Comparison of ENCODE assay signal across 8 mouse cellular contexts in the genomic region with DNA sequence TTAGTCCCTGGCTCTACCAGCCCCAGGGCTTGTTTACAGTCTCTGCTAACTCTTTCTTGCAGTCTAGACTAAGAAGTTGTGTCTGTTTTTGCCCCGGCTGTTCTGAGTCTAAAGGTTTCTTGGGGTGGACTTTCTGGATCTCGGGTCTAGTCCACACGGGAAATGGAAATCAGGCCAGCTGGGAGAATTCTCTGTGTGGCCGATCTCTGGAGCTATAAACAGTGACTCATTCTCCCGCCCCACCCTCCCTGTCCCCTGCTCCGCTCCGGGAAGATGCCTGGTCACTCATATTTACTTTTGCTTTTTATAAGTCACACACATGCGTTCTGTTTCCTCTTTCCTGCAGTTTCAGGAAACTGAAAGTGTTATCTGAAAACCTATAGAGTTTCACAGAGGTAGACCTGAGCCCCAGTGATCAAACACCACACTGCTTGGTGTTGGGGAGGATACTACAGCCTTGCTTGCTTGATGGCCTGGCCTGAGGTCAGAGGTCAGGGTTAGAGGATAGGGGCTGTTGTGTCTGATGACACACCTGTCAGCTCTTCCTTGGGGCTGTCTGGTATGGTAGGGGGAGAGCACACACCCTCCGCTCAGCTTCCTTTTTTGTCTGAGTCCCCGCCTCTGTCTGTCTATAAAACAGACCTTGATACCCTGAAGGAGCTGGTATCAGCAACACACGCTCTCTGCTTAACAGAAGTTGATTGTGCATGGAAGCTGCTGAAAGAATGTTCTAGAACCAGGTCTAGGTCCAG. TPM values are rescaled to one million over a fixed set of nuclear protein-coding genes. Genes with fewer than 3 reads are reported as not detected.
DNase-seq lines count a peak whose midpoint lies in the region; ATAC-seq and TF ChIP-seq lines count a peak whose summit lies in the region.
"Had no signal": no experiment of that assay in that cellular context is flagged by ENCODE, and none has a peak within 500 bp of the region (broad histone marks: within the 10 kb centered on the region; RNA-seq: fewer than 3 reads in every experiment).

No protein-coding gene starts in this region.

- no peak overlapping the region for H3K4me3 ChIP-seq in forebrain, postnatal 0 days (ENCODE audit: low read depth, low read length)

- no peaks in the 10 kb centered on the region for H3K27me3 ChIP-seq in forebrain, postnatal 0 days (ENCODE audit: insufficient read depth, low read length)

- H3K9ac ChIP-seq in forebrain, postnatal 0 days, result no peak overlapping the region

- H3K36me3 ChIP-seq in forebrain, postnatal 0 days (ENCODE audit: insufficient read depth), result no peaks in the 10 kb centered on the region

- H3K4me1 ChIP-seq in forebrain, postnatal 0 days (ENCODE audit: insufficient read depth), result peaks cover 27% of the 10 kb centered on the region

- H3K27ac ChIP-seq in forebrain, postnatal 0 days (ENCODE audit: low read depth, low read length), result no peak overlapping the region

- WGBS in forebrain, postnatal 0 days, result 64% methylated on average over 11 of the region's 11 CpGs

- DNase-seq in 3134 (ENCODE audit: extremely low read depth, insufficient read length, low spot score) (peak; percentile 60), 3T3-L1 (ENCODE audit: low read depth, low spot score) (peak; percentile 88)
- DNase-seq in forebrain, postnatal 0 days, result no peak
- peak; percentile 75 to 80 for DNase-seq in kidney, adult 8-10 months
- DNase-seq in lung, postnatal 25 days (ENCODE audit: low spot score), result peak; percentile 61
- DNase-seq in natural killer cell, adult 2 months (ENCODE audit: low spot score in 2 of 2), result no peak

- TF ChIP-seq CTCF in forebrain, postnatal 0 days (IDR thresholded peaks at IDR 0.05; ENCODE audit: low read depth), result no peak

- no peaks in the 10 kb centered on the region for H3K9me3 ChIP-seq in forebrain, postnatal 0 days (ENCODE audit: low read length)

- ATAC-seq in forebrain, postnatal 0 days, result no peak
- ATAC-seq in frontal cortex, adult (ENCODE audit: low TSS enrichment), result no peak

- H3K4me2 ChIP-seq in forebrain, postnatal 0 days (ENCODE audit: low read depth), result peak overlapping the region; percentile 100; the same call in 1 of the 2 replicates

RNA-seq across cellular contexts. Expression of gene Mafk, which starts 2.2 kb away (rescaled TPM):
- total RNA-seq in forebrain, postnatal 0 days (2014; rRNA removed), result 19.7 and 23.2 TPM in 2 replicates
- polyA plus RNA-seq in forebrain, postnatal 0 days (2015; fragmentation: Nextera tagmentation; extraction: Ambion mirVana), result 8.4 and 9.6 TPM in 2 replicates

RNA-seq across cellular contexts. Expression of gene Ints1, which starts 18.0 kb away (rescaled TPM):
- 103 and 119 TPM in 2 replicates for total RNA-seq in forebrain, postnatal 0 days (2014; rRNA removed)
- polyA plus RNA-seq in forebrain, postnatal 0 days (2015; fragmentation: Nextera tagmentation; extraction: Ambion mirVana), result 22.4 TPM in 2 replicates

RNA-seq across cellular contexts. Expression of gene Tmem184a, which starts 26.2 kb away (rescaled TPM):
- 0.10 and 0.15 TPM in 2 replicates for total RNA-seq in forebrain, postnatal 0 days (2014; rRNA removed)
- 0.12 TPM in 1 of 2 replicates, not detected in the other for polyA plus RNA-seq in forebrain, postnatal 0 days (2015; fragmentation: Nextera tagmentation; extraction: Ambion mirVana)

RNA-seq across cellular contexts. Expression of gene Gm26938, which starts 32.7 kb away (rescaled TPM):
- total RNA-seq in forebrain, postnatal 0 days (2014; rRNA removed), result 0.69 TPM in 1 of 2 replicates, not detected in the other
- polyA plus RNA-seq in forebrain, postnatal 0 days (2015; fragmentation: Nextera tagmentation; extraction: Ambion mirVana), result not detected in 2 replicates
- polyA plus RNA-seq: gonadal fat pad, adult 2 months had no signal

RNA-seq across cellular contexts. Expression of gene Psmg3, which starts 33.2 kb away (rescaled TPM):
- total RNA-seq in forebrain, postnatal 0 days (2014; rRNA removed), result 26.9 and 30.1 TPM in 2 replicates
- polyA plus RNA-seq in forebrain, postnatal 0 days (2015; fragmentation: Nextera tagmentation; extraction: Ambion mirVana), result 63.9 and 66.3 TPM in 2 replicates

Comparison
In these comparisons a context has a peak if more than half of its experiments do, and no peak if none do; other contexts are left out.
1. DNase-seq: peak in 3134 (single experiment), 3T3-L1 (single experiment), kidney, adult 8-10 months (2 of 2) and lung, postnatal 25 days (single experiment); none in forebrain, postnatal 0 days (single experiment) and natural killer cell, adult 2 months (0 of 2).